Mouse (Mus musculus) CH12.LX (cell line): ENCODE measurements around the gene Krt73. TPM values are rescaled to one million over a fixed set of nuclear protein-coding genes. Genes with fewer than 3 reads are reported as not detected.

Experiments
- DNase-seq: peaks from one replicate; pipeline ENCODE4 v3.0.0-alpha.2; 2013; ENCODE audit errors: extremely low read depth
- H3K27ac ChIP-seq: 2 replicates; pipeline ENCODE4 v1.5.1; 2012; ENCODE audit warnings: low read depth, mild to moderate bottlenecking, control low read depth, moderate library complexity; ENCODE audit not compliant: insufficient read depth
- H3K27me3 ChIP-seq: replicated peaks from 2 replicates; pipeline ENCODE3; 2012; ENCODE audit warnings: inconsistent platforms
- H3K36me3 ChIP-seq, 2 experiments: replicated peaks in 1 of 2; 2 replicates each; pipeline versions ENCODE3 to v1.6.1; 2012; ENCODE audit warnings: inconsistent platforms in 1 of 2, low read length in 1 of 2, mild to moderate bottlenecking in 1 of 2, mixed read lengths in 1 of 2, moderate library complexity in 1 of 2; ENCODE audit not compliant: control insufficient read depth in 1 of 2, insufficient read depth in 1 of 2
- H3K4me1 ChIP-seq, 2 experiments: 2 replicates each; pipeline ENCODE4 v1.6.1; 2012; ENCODE audit warnings: inconsistent platforms in 1 of 2, moderate library complexity in 1 of 2; ENCODE audit not compliant: insufficient read depth in 2 of 2, control insufficient read depth in 1 of 2
- H3K4me2 ChIP-seq: 2 replicates; pipeline ENCODE4 v1.6.1; 2012; ENCODE audit warnings: low read depth, mild to moderate bottlenecking, control low read depth; ENCODE audit not compliant: poor library complexity, insufficient read depth, severe bottlenecking
- H3K4me3 ChIP-seq, 3 experiments: fragments of 150-350 bp in 1 of 3; sonication (generic) in 1 of 3; replicated peaks in 1 of 3; 2 replicates each; pipeline versions ENCODE3 to v1.5.1; 2011 to 2012; ENCODE audit warnings: low read depth in 2 of 3, low read length in 2 of 3, mild to moderate bottlenecking in 2 of 3, moderate library complexity in 2 of 3, control low read depth in 1 of 3, improper control_type of control experiment in 1 of 3, inconsistent platforms in 1 of 3, mixed read lengths in 1 of 3; ENCODE audit not compliant: poor library complexity in 1 of 3
- H3K79me2 ChIP-seq: replicated peaks from 2 replicates; pipeline ENCODE4 v1.6.1; 2012; ENCODE audit warnings: mild to moderate bottlenecking, moderate library complexity; ENCODE audit not compliant: control insufficient read depth, poor library complexity, insufficient read depth, severe bottlenecking; ENCODE audit errors: extremely low read depth
- H3K9ac ChIP-seq: 2 replicates; pipeline ENCODE4 v1.6.1; 2012; ENCODE audit warnings: low read depth, mild to moderate bottlenecking, control low read depth, moderate library complexity; ENCODE audit not compliant: insufficient read depth
- H3K9me3 ChIP-seq: replicated peaks from 2 replicates; pipeline ENCODE3; 2012; ENCODE audit warnings: low read length, inconsistent platforms, mixed read lengths
- CHD1 ChIP-seq: IDR thresholded peaks from 2 replicates; pipeline ENCODE4 v1.6.1; 2012; ENCODE audit warnings: low read depth, low read length, improper control_type of control experiment, inconsistent platforms
- ELF1 ChIP-seq: IDR thresholded peaks from 2 replicates; pipeline ENCODE4 v1.6.1; 2014; ENCODE audit warnings: low read depth, mild to moderate bottlenecking, inconsistent platforms, low read length, improper control_type of control experiment
- GABPA ChIP-seq: IDR thresholded peaks from 2 replicates; pipeline ENCODE4 v1.6.1; 2012; ENCODE audit warnings: low read depth, low read length, improper control_type of control experiment, inconsistent platforms; ENCODE audit not compliant: insufficient replicate concordance
- JUN ChIP-seq: IDR thresholded peaks from 2 replicates; pipeline ENCODE4 v1.6.1; 2011; ENCODE audit warnings: low read depth, mild to moderate bottlenecking, low read length, improper control_type of control experiment, moderate library complexity; ENCODE audit not compliant: insufficient read depth
- JUND ChIP-seq: conservative IDR thresholded peaks from 2 replicates; pipeline ENCODE4 v1.6.1; 2011; ENCODE audit warnings: low read depth, low read length, improper control_type of control experiment
- MAX ChIP-seq: IDR thresholded peaks from 2 replicates; pipeline ENCODE4 v1.6.1; 2011; ENCODE audit warnings: low read length, improper control_type of control experiment
- MAZ ChIP-seq: IDR thresholded peaks from 2 replicates; pipeline ENCODE4 v1.6.1; 2012; ENCODE audit warnings: low read depth, mild to moderate bottlenecking, inconsistent platforms, low read length, improper control_type of control experiment, moderate library complexity
- NELFE ChIP-seq: IDR thresholded peaks from 2 replicates; pipeline ENCODE4 v1.6.1; 2011; ENCODE audit warnings: low read depth, low read length, improper control_type of control experiment
- NRF1 ChIP-seq: IDR thresholded peaks from 2 replicates; pipeline ENCODE4 v1.6.1; 2014; ENCODE audit warnings: low read depth, mild to moderate bottlenecking, inconsistent platforms, low read length, improper control_type of control experiment, moderate library complexity
- POLR2A ChIP-seq: IDR thresholded peaks from 2 replicates; pipeline ENCODE4 v1.6.1; 2011; ENCODE audit warnings: low read depth, mild to moderate bottlenecking, improper control_type of control experiment, low read length
- POLR2AphosphoS2 ChIP-seq: IDR thresholded peaks from 2 replicates; pipeline ENCODE4 v1.6.1; 2011; ENCODE audit warnings: low read depth, low read length, improper control_type of control experiment
- RAD21 ChIP-seq: IDR thresholded peaks from 2 replicates; pipeline ENCODE4 v1.6.1; 2011; ENCODE audit warnings: low read depth, mild to moderate bottlenecking, low read length, improper control_type of control experiment, moderate library complexity
- RCOR1 ChIP-seq: conservative IDR thresholded peaks from 2 replicates; pipeline ENCODE4 v1.6.1; 2012; ENCODE audit warnings: low read depth, mild to moderate bottlenecking, inconsistent platforms, low read length, improper control_type of control experiment
- SIN3A ChIP-seq: IDR thresholded peaks from 2 replicates; pipeline ENCODE4 v1.6.1; 2012; ENCODE audit warnings: low read length, improper control_type of control experiment, inconsistent platforms
- SMC3 ChIP-seq: IDR thresholded peaks from 2 replicates; pipeline ENCODE4 v1.6.1; 2011; ENCODE audit warnings: low read depth, low read length, improper control_type of control experiment
- TBP ChIP-seq: conservative IDR thresholded peaks from 2 replicates; pipeline ENCODE4 v1.6.1; 2011; ENCODE audit warnings: low read depth, low read length, improper control_type of control experiment
- TCF12 ChIP-seq: IDR thresholded peaks from 2 replicates; pipeline ENCODE4 v1.6.1; 2014; ENCODE audit warnings: low read depth, mild to moderate bottlenecking, inconsistent platforms, low read length, improper control_type of control experiment
- UBTF ChIP-seq: IDR thresholded peaks from 2 replicates; pipeline ENCODE4 v1.6.1; 2012; ENCODE audit warnings: low read depth, mild to moderate bottlenecking, inconsistent platforms, low read length, improper control_type of control experiment, moderate library complexity
- ZNF384 ChIP-seq: IDR thresholded peaks from 2 replicates; pipeline ENCODE4 v1.6.1; 2012; ENCODE audit warnings: low read depth, low read length, improper control_type of control experiment, inconsistent platforms
- dilution Hi-C: fragments of 300-500 bp; cut with MboI; formaldehyde crosslinking; loops from 2 replicates; pipeline ENCODE4 v1.14.3; 2020; ENCODE audit warnings: low sequenced_read_pairs; ENCODE audit not compliant: extremely low pct_unique_long_range_greater_than_20kb, extremely low pct_ligation_motif_present
- in situ Hi-C: fragments of 300-500 bp; cut with MboI; formaldehyde crosslinking; loops from 3 replicates; pipeline ENCODE4 v1.14.3; 2019; ENCODE audit warnings: low sequenced_read_pairs, low pct_ligation_motif_present, low pct_unique_long_range_greater_than_20kb, mixed read lengths
- polyA plus RNA-seq: library from polyadenylated mRNA; unstranded; fragments of >175 nt; gene quantifications from 2 replicates; pipeline ENCODE4 v1.2.1, GENCODE M21; 2012; ENCODE audit warnings: low read depth; ENCODE audit not compliant: insufficient read length
- total RNA-seq, 2 experiments: library from RNA; depleted of rRNA; stranded (reverse); fragments of 300-350 nt in 1 of 2; fragments of >200 nt in 1 of 2; gene quantifications; 2 replicates each; pipeline ENCODE4 v1.2.3; 2012 to 2014

Gene Krt73
- total RNA-seq (2012; rRNA removed) (not detected in 2 replicates), total RNA-seq (2014; rRNA removed) (not detected in 2 replicates), polyA plus RNA-seq (not detected in 2 replicates)

DNA sequence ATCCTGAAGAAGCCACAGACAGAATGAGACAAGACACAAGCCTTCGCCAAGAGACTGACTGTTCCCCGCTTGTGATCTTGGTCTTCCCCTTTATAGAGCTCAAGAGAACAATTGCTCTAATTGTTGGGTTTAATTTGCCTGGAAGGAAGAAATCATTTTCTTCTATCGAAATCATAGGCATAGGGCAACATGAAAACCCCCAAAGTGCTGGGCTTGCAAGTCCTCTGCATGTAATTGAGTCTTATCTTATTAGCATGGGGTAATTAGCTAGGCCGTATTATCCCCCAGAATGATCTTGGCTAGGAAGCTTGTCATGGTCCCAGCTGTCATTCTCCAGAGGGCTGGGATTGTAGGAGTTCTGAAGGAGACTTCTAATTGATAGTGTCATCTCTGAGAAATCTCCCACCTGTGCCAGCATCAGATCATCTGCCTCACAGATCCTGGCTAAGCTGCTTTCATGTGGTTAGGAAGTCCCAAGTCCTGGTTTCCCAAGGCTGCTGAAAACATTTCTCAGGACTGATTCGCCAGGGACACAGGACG is at the start of gene Krt73:
TSS of gene Krt73 (minus strand) at position 51 of the 540 bp plus-strand sequence.
- Histone ChIP-seq H3K36me3 (no peaks in the 10 kb centered on the region), H3K9ac (no peak within 1 kb of the TSS), H3K4me1 (no peaks in the 10 kb centered on the region), H3K9me3 (no peaks in the 10 kb centered on the region), H3K4me3 (no peak within 1 kb of the TSS), H3K79me2 (no peaks in the 10 kb centered on the region), H3K4me2 (no peak within 1 kb of the TSS), H3K27ac (no peak within 1 kb of the TSS), H3K27me3 (peaks cover 96% of the 10 kb centered on the region)
- TF ChIP-seq RCOR1 (no peak), POLR2A (no peak), MAZ (no peak), GABPA (no peak), NELFE (no peak), TBP (no peak), SMC3 (no peak), UBTF (no peak), POLR2AphosphoS2 (no peak), ELF1 (no peak), TCF12 (no peak), JUND (no peak), SIN3A (no peak), CHD1 (no peak), NRF1 (no peak), RAD21 (no peak), JUN (no peak), ZNF384 (no peak)
- dilution Hi-C loops: no loop called here
- in situ Hi-C loops: no loop called here
- DNase-seq: no peak

DNA sequence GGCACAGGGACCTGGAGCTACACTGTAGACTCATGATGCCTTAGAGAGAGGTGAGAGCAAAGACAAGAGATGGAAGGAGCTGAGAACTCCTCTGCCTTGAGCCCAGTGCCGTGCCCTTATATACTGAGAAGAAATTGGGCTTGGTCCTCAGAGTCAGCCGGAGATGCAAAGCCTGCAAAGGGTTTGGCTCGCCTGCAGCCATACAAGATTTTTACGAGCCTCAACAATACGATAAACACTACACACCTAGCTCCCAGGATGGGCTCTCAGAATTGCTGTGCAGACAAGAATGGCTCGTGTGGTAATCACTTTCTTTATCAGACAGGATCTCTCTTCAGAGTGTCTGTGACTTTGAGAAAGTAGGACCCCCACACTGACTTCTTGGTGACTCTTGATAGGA is 48.5 kb upstream of the Krt73 start, which contains the start of gene Krt1:
TSS of gene Krt1 (minus strand) at position 101 of the 400 bp plus-strand sequence.
- no peaks in the 10 kb centered on the region for H3K9me3 ChIP-seq
- peaks cover 0 to 8% of the 10 kb centered on the region in 2 experiments; a peak in 1 of 4 replicates for H3K4me1 ChIP-seq
- H3K4me2 ChIP-seq: no peak within 1 kb of the TSS
- no peaks in the 10 kb centered on the region for H3K79me2 ChIP-seq
- no peak within 1 kb of the TSS for H3K4me3 ChIP-seq
- DNase-seq: no peak
- no peaks in the 10 kb centered on the region for H3K36me3 ChIP-seq
- H3K9ac ChIP-seq: no peak within 1 kb of the TSS
- H3K27ac ChIP-seq: no peak within 1 kb of the TSS
- H3K27me3 ChIP-seq: peaks cover 99% of the 10 kb centered on the region
- in situ Hi-C loops: no loop called here
- TF ChIP-seq MAX: no peak
- dilution Hi-C loops: no loop called here
